Mouse (Mus musculus) G1E (cell line): ENCODE results near the gene Rbbp9.

Experiments used
- CTCF ChIP-seq: IDR thresholded peaks from 2 replicates; pipeline ENCODE4 v1.5.1; 2012; ENCODE audit warnings: low read depth, low read length, inconsistent platforms, mixed read lengths
- GATA1 ChIP-seq: IDR thresholded peaks from 2 replicates; pipeline ENCODE4 v1.6.1; 2012; ENCODE audit warnings: borderline replicate concordance, low read length, inconsistent platforms, mixed read lengths
- GATA2 ChIP-seq: IDR thresholded peaks from 2 replicates; pipeline ENCODE4 v1.6.1; 2012; ENCODE audit warnings: low read depth, low read length, inconsistent platforms, borderline replicate concordance
- POLR2AphosphoS5 ChIP-seq: IDR thresholded peaks from 2 replicates; pipeline ENCODE4 v1.6.1; 2012; ENCODE audit warnings: low read depth, low read length, inconsistent platforms; ENCODE audit not compliant: insufficient replicate concordance

- TF ChIP-seq CTCF (no peak), POLR2AphosphoS5 (no peak), GATA2 (no peak), GATA1 (no peak)
These were observed 43.4 kb upstream of the Rbbp9 start, which contains the start of gene Smim26 for GRCm38 (mm10) chr2:144593951-144594651.
